Mouse (Mus musculus) right cerebral cortex, adult 18-20 months (tissue): ENCODE results near the gene Gm49450.
A peak's percentile ranks its signal among the peaks of the same experiment; 100 is the strongest.

Experiments
- DNase-seq: peaks from one replicate; pipeline ENCODE4 v3.0.0; 2022; ENCODE audit warnings: mixed read lengths

Gm49450 gene

GRCm38 (mm10) chr15:98953401-98954356, at the start of gene Gm49450, which contains the start of gene Tuba1a:
Gene Gm49450 (minus strand): TSS chr15:98953551.
Gene Tuba1a (minus strand): TSS chr15:98953703.
- DNase-seq: peak; percentile 97

- no peak for DNase-seq
These were observed 48.1 kb upstream of the Gm49450 start for GRCm38 (mm10) chr15:99001451-99001931.

- peak; percentile 31 for DNase-seq
These were observed 47.4 kb upstream of the Gm49450 start for GRCm38 (mm10) chr15:99000535-99001283.

- no peak for DNase-seq
These were observed 45.4 kb upstream of the Gm49450 start for GRCm38 (mm10) chr15:98998775-98999157.

GRCm38 (mm10) chr15:98997938-98998774, 44.8 kb upstream of the Gm49450 start:
- DNase-seq: no peak

- no peak for DNase-seq
These were observed 43.5 kb upstream of the Gm49450 start for GRCm38 (mm10) chr15:98996840-98997239.

GRCm38 (mm10) chr15:98994957-98995520, 41.7 kb upstream of the Gm49450 start:
- no peak for DNase-seq

GRCm38 (mm10) chr15:98993865-98994264, 40.5 kb upstream of the Gm49450 start:
- DNase-seq: peak; percentile 84

GRCm38 (mm10) chr15:98993093-98993793, 39.9 kb upstream of the Gm49450 start:
- DNase-seq: peak; percentile 94

GRCm38 (mm10) chr15:98992086-98992912, 38.9 kb upstream of the Gm49450 start:
- peak; percentile 83 for DNase-seq

- DNase-seq: no peak
These were observed 38.2 kb upstream of the Gm49450 start for GRCm38 (mm10) chr15:98991540-98992050.

- DNase-seq: no peak
These were observed 37.6 kb upstream of the Gm49450 start for GRCm38 (mm10) chr15:98990669-98991539.

- no peak for DNase-seq
These were observed 36.5 kb upstream of the Gm49450 start for GRCm38 (mm10) chr15:98989701-98990430.

GRCm38 (mm10) chr15:98988787-98989186, 35.4 kb upstream of the Gm49450 start:
- no peak for DNase-seq

GRCm38 (mm10) chr15:98987661-98988181, 34.4 kb upstream of the Gm49450 start:
- DNase-seq: no peak

- DNase-seq: no peak
These were observed 33.8 kb upstream of the Gm49450 start for GRCm38 (mm10) chr15:98987077-98987630.

- no peak for DNase-seq
These were observed 32.8 kb upstream of the Gm49450 start for GRCm38 (mm10) chr15:98985982-98986715.
